Mouse (Mus musculus): ENCODE data around the gene Shb.

- no peak for TF ChIP-seq CTCF (IDR thresholded peaks at IDR 0.05; ENCODE audit: extremely low read depth, insufficient read length, insufficient replicate concordance, low read depth, low read length)
- no peak for TF ChIP-seq POLR2A (IDR thresholded peaks at IDR 0.05; ENCODE audit: low read depth, low read length)
These were observed 157.4 kb downstream of the Shb start for GRCm38 (mm10) chr4:45374879-45375278.

All from small intestine, adult 2 months (tissue).